Mouse (Mus musculus) small intestine, adult 2 months (tissue): ENCODE data around the gene Vasn.

Experiments
- CTCF ChIP-seq: fragments of 200-500 bp; IDR thresholded peaks from 2 replicates; pipeline ENCODE4 v1.5.1; 2012; ENCODE audit warnings: low read depth, mild to moderate bottlenecking, control low read depth, inconsistent platforms, low read length, moderate library complexity, mixed read lengths; ENCODE audit not compliant: insufficient replicate concordance, insufficient read length; ENCODE audit errors: extremely low read depth
- POLR2A ChIP-seq: fragments of 200-500 bp; IDR thresholded peaks from 2 replicates; pipeline ENCODE4 v1.6.1; 2012; ENCODE audit warnings: low read depth, mild to moderate bottlenecking, control low read depth, inconsistent platforms, low read length, moderate library complexity

- TF ChIP-seq CTCF = no peak
- TF ChIP-seq POLR2A = no peak
Observed at GRCm38 (mm10) chr16:4659326-4659725, 19.6 kb downstream of the Vasn start.
